14 mouse cellular contexts compared by ENCODE assay signal in the genomic region with DNA sequence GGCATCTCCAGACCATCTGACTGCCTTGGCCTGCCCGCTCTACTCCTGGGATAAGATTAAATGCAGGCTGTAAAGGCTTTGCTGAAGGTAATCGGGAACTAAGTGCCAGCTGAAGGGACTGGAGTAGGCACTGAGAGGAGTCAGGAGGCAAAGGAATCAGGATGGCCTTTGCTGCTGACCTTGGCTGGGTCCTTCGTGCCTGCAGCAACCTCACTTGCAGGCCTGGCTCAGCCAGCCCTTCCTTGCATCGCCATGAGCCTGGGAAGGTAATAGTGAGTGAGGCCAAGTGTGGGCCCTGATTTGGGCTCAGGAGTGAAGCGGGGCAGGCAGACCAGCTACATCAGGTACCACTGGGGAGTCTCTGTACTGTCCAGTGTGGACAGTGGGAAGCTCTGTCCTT. TPM values are rescaled to one million over a fixed set of nuclear protein-coding genes. Genes with fewer than 3 reads are reported as not detected.
DNase-seq lines count a peak whose midpoint lies in the region; ATAC-seq lines count a peak whose summit lies in the region.
"Had no signal": no experiment of that assay in that cellular context is flagged by ENCODE, and none has a peak within 500 bp of the region (broad histone marks: within the 10 kb centered on the region; RNA-seq: fewer than 3 reads in every experiment).

No protein-coding gene starts in this region.

- H3K4me2 ChIP-seq in midbrain, embryonic 13.5 days (replicated peaks): peak overlapping the region; percentile 96
- H3K4me2 ChIP-seq in midbrain, embryonic 11.5 days: no peak overlapping the region
- peak overlapping the region; percentile 97 for H3K4me2 ChIP-seq in forebrain, embryonic 15.5 days (replicated peaks)
- H3K4me2 ChIP-seq in neural tube, embryonic 14.5 days (ENCODE audit: low read depth, low read length): peak overlapping the region; percentile 92; the same call in 1 of the 2 replicates
- H3K4me2 ChIP-seq: liver, embryonic 12.5 days had no signal

- H3K4me3 ChIP-seq in midbrain, embryonic 13.5 days (replicated peaks): peak overlapping the region; percentile 73
- no peak overlapping the region for H3K4me3 ChIP-seq in midbrain, embryonic 11.5 days (ENCODE audit: low read depth, low read length)
- 0 out of 2 replicates have a peak overlapping the region, but pooled peaks have one; percentile 91 for H3K4me3 ChIP-seq in forebrain, embryonic 15.5 days
- peak overlapping the region; percentile 76 for H3K4me3 ChIP-seq in neural tube, embryonic 14.5 days (ENCODE audit: low read depth, low read length)
- H3K4me3 ChIP-seq: liver, embryonic 12.5 days had no signal

- peaks cover 7% of the 10 kb centered on the region for H3K27me3 ChIP-seq in midbrain, embryonic 13.5 days
- peaks cover 10% of the 10 kb centered on the region; the same call in 1 of the 2 replicates for H3K27me3 ChIP-seq in midbrain, embryonic 11.5 days (ENCODE audit: control insufficient read depth, insufficient read depth, low read length)
- H3K27me3 ChIP-seq in forebrain, embryonic 15.5 days: no peaks in the 10 kb centered on the region
- H3K27me3 ChIP-seq in neural tube, embryonic 14.5 days (ENCODE audit: control insufficient read depth, insufficient read depth, low read length): no peaks in the 10 kb centered on the region

- DNase-seq in cerebellum, adult 9-10 months: peak; percentile 35
- no peak for DNase-seq in midbrain, embryonic 11.5 days (ENCODE audit: low spot score, missing footprints)
- DNase-seq in urinary bladder, postnatal 14 days (ENCODE audit: low spot score): no peak
- no peak for DNase-seq in right cerebral cortex, postnatal 25 days
- DNase-seq: heart, postnatal 14 days; kidney, adult 2 months; kidney, postnatal 4 days; lung, postnatal 14 days had no signal

- WGBS in midbrain, embryonic 13.5 days: 86% methylated on average over 5 of the region's 5 CpGs
- 86% methylated on average over 5 of the region's 5 CpGs for WGBS in midbrain, embryonic 11.5 days
- WGBS in forebrain, embryonic 15.5 days: 86% methylated on average over 5 of the region's 5 CpGs
- WGBS in neural tube, embryonic 14.5 days: 90% methylated on average over 5 of the region's 5 CpGs

- no peak for ATAC-seq in cerebellum, adult (ENCODE audit: insufficient number of reproducible peaks, low FRiP score, low TSS enrichment)
- ATAC-seq in midbrain, embryonic 13.5 days: no peak
- ATAC-seq in midbrain, embryonic 11.5 days (ENCODE audit: low FRiP score): no peak
- no peak for ATAC-seq in forebrain, embryonic 15.5 days (replicated peaks)
- no peak for ATAC-seq in neural tube, embryonic 14.5 days (ENCODE audit: low read depth)
- ATAC-seq: liver, embryonic 12.5 days had no signal

- H3K4me1 ChIP-seq in midbrain, embryonic 13.5 days (replicated peaks): peaks cover 52% of the 10 kb centered on the region
- H3K4me1 ChIP-seq in midbrain, embryonic 11.5 days (ENCODE audit: control insufficient read depth, insufficient read depth, low read length): peaks cover 16% of the 10 kb centered on the region
- H3K4me1 ChIP-seq in forebrain, embryonic 15.5 days: peaks cover 49% of the 10 kb centered on the region
- peaks cover 15% of the 10 kb centered on the region for H3K4me1 ChIP-seq in neural tube, embryonic 14.5 days (ENCODE audit: control insufficient read depth, insufficient read depth, low read length)

- no peaks in the 10 kb centered on the region for H3K9me3 ChIP-seq in midbrain, embryonic 13.5 days
- H3K9me3 ChIP-seq in midbrain, embryonic 11.5 days (ENCODE audit: control insufficient read depth, low read length): no peaks in the 10 kb centered on the region
- H3K9me3 ChIP-seq in forebrain, embryonic 15.5 days: no peaks in the 10 kb centered on the region
- H3K9me3 ChIP-seq in neural tube, embryonic 14.5 days (ENCODE audit: control insufficient read depth, low read length): no peaks in the 10 kb centered on the region
- H3K9me3 ChIP-seq: liver, embryonic 12.5 days had no signal

- peak overlapping the region; percentile 89; the same call in 1 of the 2 replicates for H3K9ac ChIP-seq in midbrain, embryonic 13.5 days (replicated peaks)
- H3K9ac ChIP-seq in midbrain, embryonic 11.5 days (ENCODE audit: low read length): no peak overlapping the region
- peak overlapping the region; percentile 87; the same call in 1 of the 2 replicates for H3K9ac ChIP-seq in forebrain, embryonic 15.5 days (replicated peaks)
- peak overlapping the region; percentile 76; the same call in 1 of the 2 replicates for H3K9ac ChIP-seq in neural tube, embryonic 14.5 days (replicated peaks; ENCODE audit: low read depth, low read length)
- H3K9ac ChIP-seq: liver, embryonic 12.5 days had no signal

- peaks cover 8% of the 10 kb centered on the region; the same call in 1 of the 2 replicates for H3K36me3 ChIP-seq in midbrain, embryonic 13.5 days
- H3K36me3 ChIP-seq in midbrain, embryonic 11.5 days (ENCODE audit: control insufficient read depth, insufficient read depth, low read length): no peaks in the 10 kb centered on the region; the same call in 1 of the 2 replicates
- H3K36me3 ChIP-seq in forebrain, embryonic 15.5 days: no peaks in the 10 kb centered on the region
- no peaks in the 10 kb centered on the region for H3K36me3 ChIP-seq in neural tube, embryonic 14.5 days (ENCODE audit: control insufficient read depth, insufficient read depth, low read length)
- H3K36me3 ChIP-seq: liver, embryonic 12.5 days had no signal

- no peak overlapping the region for H3K27ac ChIP-seq in midbrain, embryonic 13.5 days
- no peak overlapping the region for H3K27ac ChIP-seq in midbrain, embryonic 11.5 days (ENCODE audit: low read depth, low read length)
- H3K27ac ChIP-seq in forebrain, embryonic 15.5 days (replicated peaks): no peak overlapping the region
- H3K27ac ChIP-seq in neural tube, embryonic 14.5 days (ENCODE audit: low read depth, low read length): no peak overlapping the region
- H3K27ac ChIP-seq: liver, embryonic 12.5 days had no signal

RNA-seq across cellular contexts. Expression of a gene that starts 2.8 kb away (rescaled TPM):
- polyA plus RNA-seq in midbrain, embryonic 13.5 days (2015; fragmentation: Nextera tagmentation; extraction: Ambion mirVana): 272 and 327 TPM in 2 replicates
- 51.0 and 59.6 TPM in 2 replicates for polyA plus RNA-seq in midbrain, embryonic 11.5 days (2014; fragmentation: Nextera tagmentation; extraction: Ambion mirVana)
- polyA plus RNA-seq in forebrain, embryonic 15.5 days (2015; fragmentation: Nextera tagmentation; extraction: Ambion mirVana): 336 and 351 TPM in 2 replicates
- 377 and 438 TPM in 2 replicates for polyA plus RNA-seq in neural tube, embryonic 14.5 days (2014; fragmentation: Nextera tagmentation; extraction: Ambion mirVana)

RNA-seq across cellular contexts. Expression of a gene that starts 36.1 kb away (rescaled TPM):
- not detected in 2 replicates for polyA plus RNA-seq in midbrain, embryonic 13.5 days (2015; fragmentation: Nextera tagmentation; extraction: Ambion mirVana)
- not detected in 2 replicates for polyA plus RNA-seq in midbrain, embryonic 11.5 days (2014; fragmentation: Nextera tagmentation; extraction: Ambion mirVana)
- polyA plus RNA-seq in forebrain, embryonic 15.5 days (2015; fragmentation: Nextera tagmentation; extraction: Ambion mirVana): not detected in 2 replicates
- not detected in 2 replicates for polyA plus RNA-seq in neural tube, embryonic 14.5 days (2014; fragmentation: Nextera tagmentation; extraction: Ambion mirVana)
- polyA plus RNA-seq: spleen, adult 2 months had no signal
